Mouse (Mus musculus) bone marrow, adult 2 months (tissue): ENCODE measurements around the gene Myl4.

Experiments
- CTCF ChIP-seq: fragments of 200-500 bp; IDR thresholded peaks from 2 replicates; pipeline ENCODE4 v1.5.1; 2011; ENCODE audit warnings: low read length, control low read depth; ENCODE audit not compliant: control insufficient read depth, insufficient read depth
- POLR2A ChIP-seq: fragments of 200-500 bp; IDR thresholded peaks from 2 replicates; pipeline ENCODE4 v1.6.1; 2011; ENCODE audit warnings: low read depth, mild to moderate bottlenecking, control low read depth, low read length, borderline replicate concordance; ENCODE audit not compliant: control insufficient read depth

DNA sequence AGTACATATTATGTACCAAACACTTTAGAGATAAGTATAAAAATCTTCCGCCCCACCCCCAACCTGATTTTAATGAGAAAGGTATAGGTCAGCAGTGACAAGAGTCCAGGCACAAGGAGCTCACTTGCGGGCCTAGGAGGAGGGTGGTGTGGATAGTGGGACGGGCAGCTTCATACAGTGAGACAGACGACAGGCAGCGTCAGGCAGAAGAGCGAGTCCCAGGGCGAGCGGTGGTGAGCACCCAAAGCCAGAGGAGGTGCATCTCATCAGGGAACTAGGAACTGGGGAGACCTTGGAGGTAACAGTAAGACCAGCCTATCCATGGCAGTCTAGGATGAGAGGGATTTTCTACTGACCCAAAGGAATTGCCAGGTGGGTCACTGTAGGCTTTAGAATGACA is 29.1 kb downstream of the Myl4 start:
- TF ChIP-seq POLR2A (no peak), CTCF (no peak)
